Comparison of ENCODE assay signal across 7 mouse cellular contexts in genomic region chr1:40789666-40790233, GRCm38 (mm10). TPM values are rescaled to one million over a fixed set of nuclear protein-coding genes. Genes with fewer than 3 reads are reported as not detected.
DNase-seq lines count a peak whose midpoint lies in the region; ATAC-seq and TF ChIP-seq lines count a peak whose summit lies in the region.

No protein-coding gene starts in this region.

- DNase-seq in G1E (ENCODE audit: low spot score): peak; percentile 18
- no peak for DNase-seq in cerebellum, postnatal 14 days
- DNase-seq in adrenal gland, postnatal 14 days: no peak

- H3K4me3 ChIP-seq in G1E (ENCODE audit: low read depth, low read length): peak overlapping the region; percentile 84
- H3K4me3 ChIP-seq in heart, embryonic 13.5 days: peak overlapping the region; percentile 83
- peak overlapping the region; percentile 61 for H3K4me3 ChIP-seq in limb, embryonic 13.5 days
- peak overlapping the region; percentile 59 for H3K4me3 ChIP-seq in stomach, embryonic 14.5 days (ENCODE audit: low read depth, low read length)

- H3K9ac ChIP-seq in heart, embryonic 13.5 days: peak overlapping the region; percentile 82
- peak overlapping the region; percentile 63 for H3K9ac ChIP-seq in limb, embryonic 13.5 days
- peak overlapping the region; percentile 19; the same call in 1 of the 2 replicates for H3K9ac ChIP-seq in stomach, embryonic 14.5 days (replicated peaks; ENCODE audit: low read depth, low read length)

- peak overlapping the region; percentile 86 for H3K4me2 ChIP-seq in heart, embryonic 13.5 days
- H3K4me2 ChIP-seq in limb, embryonic 13.5 days (replicated peaks): peak overlapping the region; percentile 71
- peak overlapping the region; percentile 71 for H3K4me2 ChIP-seq in stomach, embryonic 14.5 days (replicated peaks; ENCODE audit: low read depth, low read length)

- H3K4me1 ChIP-seq in G1E (ENCODE audit: insufficient read depth, low read depth, low read length): peaks cover 18% of the 10 kb centered on the region
- peaks cover 11% of the 10 kb centered on the region; the same call in 1 of the 2 replicates for H3K4me1 ChIP-seq in heart, embryonic 13.5 days
- H3K4me1 ChIP-seq in limb, embryonic 13.5 days: peaks cover 14% of the 10 kb centered on the region; the same call in 1 of the 2 replicates
- no peaks in the 10 kb centered on the region for H3K4me1 ChIP-seq in stomach, embryonic 14.5 days (ENCODE audit: control insufficient read depth, insufficient read depth, low read length)

- peaks cover 2% of the 10 kb centered on the region; the same call in 1 of the 2 replicates for H3K27me3 ChIP-seq in G1E (ENCODE audit: insufficient read depth, low read length)
- H3K27me3 ChIP-seq in heart, embryonic 13.5 days (replicated peaks): no peaks in the 10 kb centered on the region
- no peaks in the 10 kb centered on the region; the same call in 1 of the 2 replicates for H3K27me3 ChIP-seq in limb, embryonic 13.5 days
- no peaks in the 10 kb centered on the region for H3K27me3 ChIP-seq in stomach, embryonic 14.5 days (ENCODE audit: control insufficient read depth, insufficient read depth, low read length)

- H3K27ac ChIP-seq in heart, embryonic 13.5 days (replicated peaks): no peak overlapping the region
- H3K27ac ChIP-seq in limb, embryonic 13.5 days: no peak overlapping the region; the same call in 1 of the 2 replicates
- H3K27ac ChIP-seq in stomach, embryonic 14.5 days (ENCODE audit: low read length): no peak overlapping the region

- no peaks in the 10 kb centered on the region for H3K9me3 ChIP-seq in G1E (replicated peaks)
- H3K9me3 ChIP-seq in heart, embryonic 13.5 days: no peaks in the 10 kb centered on the region
- no peaks in the 10 kb centered on the region for H3K9me3 ChIP-seq in limb, embryonic 13.5 days
- H3K9me3 ChIP-seq in stomach, embryonic 14.5 days (ENCODE audit: control insufficient read depth, low read depth, low read length): no peaks in the 10 kb centered on the region

- H3K36me3 ChIP-seq in G1E (replicated peaks): peaks cover 8% of the 10 kb centered on the region
- no peaks in the 10 kb centered on the region for H3K36me3 ChIP-seq in heart, embryonic 13.5 days
- 0 out of 2 replicates have a peak, but pooled peaks cover under 1% of the 10 kb centered on the region for H3K36me3 ChIP-seq in limb, embryonic 13.5 days
- H3K36me3 ChIP-seq in stomach, embryonic 14.5 days (ENCODE audit: control insufficient read depth, insufficient read depth, low read length): no peaks in the 10 kb centered on the region

- WGBS in heart, embryonic 13.5 days: 37% methylated on average over 5 of the region's 5 CpGs
- WGBS in limb, embryonic 13.5 days: 29% methylated on average over 5 of the region's 5 CpGs
- 43% methylated on average over 5 of the region's 5 CpGs for WGBS in stomach, embryonic 14.5 days

- TF ChIP-seq CTCF in G1E (IDR thresholded peaks at IDR 0.05; ENCODE audit: low read depth, low read length): no peak

- peak; percentile 41; the same call in 1 of the 2 replicates for ATAC-seq in G1E (ENCODE audit: extremely low read depth, insufficient number of reproducible peaks, low FRiP score, poor library complexity, severe bottlenecking)
- ATAC-seq in activated CD4-positive, CD25-positive, alpha-beta regulatory T cell, adult 4 months: peak; percentile 3
- ATAC-seq in heart, embryonic 13.5 days (ENCODE audit: extremely low read depth, insufficient number of reproducible peaks, low FRiP score, low TSS enrichment): no peak
- peak; percentile 17; the same call in 1 of the 2 replicates for ATAC-seq in limb, embryonic 13.5 days (ENCODE audit: low FRiP score, low read depth)
- ATAC-seq in stomach, embryonic 14.5 days (ENCODE audit: insufficient number of reproducible peaks, insufficient read depth, low FRiP score, low read depth): no peak

RNA-seq across cellular contexts. Expression of gene Mfsd9, which starts 0.7 kb away (rescaled TPM):
- total RNA-seq in G1E (2014; fragmentation: Nextera tagmentation) (1.3 and 1.7 TPM in 2 replicates), G1E (2017) (2.7 and 3.3 TPM in 2 replicates)
- 0.54 and 0.74 TPM in 2 replicates for polyA plus RNA-seq in G1E (2012)
- polyA plus RNA-seq in activated CD4-positive, CD25-positive, alpha-beta regulatory T cell, adult 4 months (2017; shearing (Covaris generic)): 1 to 10 TPM in 1 of 2 experiments, under 1 TPM in 1; 0.81 to 1.1 TPM
- polyA plus RNA-seq in heart, embryonic 13.5 days (2015; fragmentation: Nextera tagmentation; extraction: Ambion mirVana): 1.8 and 2.0 TPM in 2 replicates
- polyA plus RNA-seq in limb, embryonic 13.5 days (2015; fragmentation: Nextera tagmentation; extraction: Ambion mirVana): 4.2 and 4.5 TPM in 2 replicates
- 4.4 and 4.6 TPM in 2 replicates for polyA plus RNA-seq in stomach, embryonic 14.5 days (2014; fragmentation: Nextera tagmentation; extraction: Ambion mirVana)
- 2.6 and 3.2 TPM in 2 replicates for total RNA-seq in adrenal gland, postnatal 14 days (2021)

RNA-seq across cellular contexts. Expression of gene Tmem182, which starts 15.7 kb away (rescaled TPM):
- total RNA-seq in G1E (2014; fragmentation: Nextera tagmentation) (not detected in 2 replicates), G1E (2017) (0.06 and 0.11 TPM in 2 replicates)
- polyA plus RNA-seq in G1E (2012): not detected in 2 replicates
- polyA plus RNA-seq in activated CD4-positive, CD25-positive, alpha-beta regulatory T cell, adult 4 months (2017; shearing (Covaris generic)): not detected
- 22.5 and 26.2 TPM in 2 replicates for polyA plus RNA-seq in heart, embryonic 13.5 days (2015; fragmentation: Nextera tagmentation; extraction: Ambion mirVana)
- polyA plus RNA-seq in limb, embryonic 13.5 days (2015; fragmentation: Nextera tagmentation; extraction: Ambion mirVana): 1.3 and 2.2 TPM in 2 replicates
- 0.11 TPM in 1 of 2 replicates, not detected in the other for polyA plus RNA-seq in stomach, embryonic 14.5 days (2014; fragmentation: Nextera tagmentation; extraction: Ambion mirVana)
- total RNA-seq in adrenal gland, postnatal 14 days (2021): 4.5 and 6.4 TPM in 2 replicates

Comparison
In these comparisons a context has a peak if more than half of its experiments do, and no peak if none do; other contexts are left out.
1. ATAC-seq: peak in G1E (single experiment), activated CD4-positive, CD25-positive, alpha-beta regulatory T cell, adult 4 months (single experiment) and limb, embryonic 13.5 days (single experiment); none in heart, embryonic 13.5 days (single experiment) and stomach, embryonic 14.5 days (single experiment).
2. H3K9ac ChIP-seq: peak in every context shown above with its lines; median percentile 82 in heart, embryonic 13.5 days; 63 in limb, embryonic 13.5 days; 19 in stomach, embryonic 14.5 days.
3. Peak in every context shown above with its lines, with median percentiles within 50 percentile points of each other: H3K4me3 ChIP-seq and H3K4me2 ChIP-seq.